Mouse (Mus musculus) fibroblast of lung, adult 2 months (primary cell): ENCODE measurements at regions not wholly inside any gene's neighbourhood (a gene's known extent, or its start where the extent isn't known, plus 50 kb on each side); places are given as distances from the start of the nearest gene placed in this dataset.

ENCODE experiments used
- DNase-seq: peaks from one replicate; pipeline ENCODE4 v3.0.0-alpha.2; 2011; ENCODE audit warnings: low read depth

DNA sequence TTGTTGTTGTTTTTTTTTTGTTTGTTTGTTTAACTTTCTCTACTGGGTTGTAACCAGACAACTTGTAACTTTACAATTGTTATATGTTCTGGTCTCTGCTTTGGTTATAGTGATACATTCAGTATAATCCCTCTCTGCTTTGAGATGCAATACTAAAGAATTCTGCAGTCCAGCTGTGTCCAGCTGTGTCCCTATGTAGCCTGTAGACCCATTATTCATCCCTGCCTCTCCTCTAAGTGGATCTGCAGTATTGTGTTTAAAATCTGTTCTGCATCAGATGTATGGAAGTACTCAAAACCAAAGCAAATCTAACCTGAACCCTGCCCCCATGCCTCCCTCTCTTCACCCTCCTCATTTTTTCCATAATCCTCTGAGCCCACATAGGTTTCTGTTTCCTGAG lies 279.6 kb downstream of the Rps29 start:
- no peak for DNase-seq

DNA sequence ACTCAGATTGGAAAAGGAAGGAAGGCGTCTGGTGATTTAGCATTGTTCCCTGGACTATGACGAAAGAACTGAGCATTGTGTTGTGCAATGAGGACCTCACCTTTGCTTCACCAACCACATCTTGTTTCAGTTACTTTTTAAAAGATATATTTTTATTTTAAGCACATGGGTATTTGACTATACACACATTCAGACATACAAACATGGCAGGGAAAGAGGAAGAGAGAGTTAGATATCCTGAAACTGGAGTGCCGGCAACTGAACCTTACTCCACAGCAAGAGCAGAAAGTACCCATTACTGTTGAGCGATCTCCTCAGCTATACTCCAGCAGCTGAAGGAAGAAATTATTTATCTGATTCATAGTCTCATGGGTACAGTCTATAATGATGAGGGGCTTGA lies 287.7 kb downstream of the Rps29 start:
- no peak for DNase-seq

DNA sequence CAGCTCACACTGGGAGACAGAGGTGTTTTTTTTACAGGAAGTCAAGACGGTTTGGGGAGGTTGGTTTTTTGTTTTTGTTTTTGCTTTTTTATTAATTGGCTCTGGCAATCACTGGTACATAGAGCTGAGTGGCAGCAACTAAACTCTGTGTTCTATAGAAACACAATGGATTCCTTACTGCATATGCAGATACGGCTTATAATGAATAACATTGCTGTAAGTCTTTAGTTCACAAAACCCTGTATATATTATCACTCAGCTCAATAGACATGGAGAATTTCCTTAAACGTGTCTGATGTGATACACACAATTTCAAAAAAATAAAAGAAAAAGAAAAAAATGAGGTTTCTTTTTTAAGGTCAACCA lies 296.0 kb downstream of the Rps29 start:
- DNase-seq, result no peak

DNA sequence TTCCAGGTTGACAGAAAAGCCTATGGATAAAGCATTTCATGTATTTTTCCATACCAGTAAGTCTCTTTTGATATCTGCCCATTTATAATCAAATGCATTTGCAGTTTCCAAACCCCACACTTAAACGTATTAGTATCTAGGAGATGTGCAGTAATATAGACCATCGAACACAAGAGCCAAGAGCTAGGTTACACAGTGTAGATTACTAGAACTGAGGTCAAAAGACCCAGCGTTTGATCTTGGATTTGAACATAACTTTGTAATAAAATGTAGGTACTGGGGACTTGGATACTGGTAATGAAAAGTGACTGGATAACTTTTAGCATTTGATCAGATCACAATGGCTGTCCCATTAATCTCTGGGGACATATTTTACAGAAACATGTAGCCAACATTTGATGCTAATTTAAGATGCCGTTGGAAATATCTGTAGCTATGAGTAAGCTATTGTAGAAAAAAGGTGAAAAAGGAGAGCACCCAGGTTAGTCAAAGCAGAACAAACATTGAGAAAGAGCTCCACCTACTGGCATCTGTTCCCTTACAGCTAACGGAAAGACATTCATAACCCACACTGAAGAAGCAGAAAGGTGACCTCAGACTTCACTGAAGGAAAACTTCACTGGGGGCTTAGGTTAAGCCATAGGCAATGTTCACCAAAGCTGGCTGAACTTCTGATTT lies 296.5 kb downstream of the Rps29 start:
- DNase-seq, result peak; percentile 11

DNA sequence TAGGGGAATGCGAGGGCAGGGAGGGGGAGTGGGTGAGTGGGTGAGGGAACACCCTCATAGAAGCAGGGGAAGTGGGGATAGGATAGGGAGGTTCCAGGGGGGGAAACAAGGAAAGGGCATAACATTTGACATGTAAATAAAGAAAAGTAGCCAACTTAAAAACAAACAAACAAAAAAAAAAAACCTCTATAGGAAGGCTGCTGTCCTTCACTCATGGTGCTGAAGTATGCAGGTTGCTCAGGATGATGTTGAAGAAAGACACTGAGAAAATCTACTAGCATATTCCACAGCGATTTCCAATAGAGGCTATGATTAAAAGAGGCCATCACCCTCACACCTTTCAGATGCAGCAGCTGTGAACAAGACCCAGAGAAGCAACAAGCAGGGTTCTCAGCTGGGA lies 298.7 kb downstream of the Rps29 start:
- DNase-seq, result no peak

DNA sequence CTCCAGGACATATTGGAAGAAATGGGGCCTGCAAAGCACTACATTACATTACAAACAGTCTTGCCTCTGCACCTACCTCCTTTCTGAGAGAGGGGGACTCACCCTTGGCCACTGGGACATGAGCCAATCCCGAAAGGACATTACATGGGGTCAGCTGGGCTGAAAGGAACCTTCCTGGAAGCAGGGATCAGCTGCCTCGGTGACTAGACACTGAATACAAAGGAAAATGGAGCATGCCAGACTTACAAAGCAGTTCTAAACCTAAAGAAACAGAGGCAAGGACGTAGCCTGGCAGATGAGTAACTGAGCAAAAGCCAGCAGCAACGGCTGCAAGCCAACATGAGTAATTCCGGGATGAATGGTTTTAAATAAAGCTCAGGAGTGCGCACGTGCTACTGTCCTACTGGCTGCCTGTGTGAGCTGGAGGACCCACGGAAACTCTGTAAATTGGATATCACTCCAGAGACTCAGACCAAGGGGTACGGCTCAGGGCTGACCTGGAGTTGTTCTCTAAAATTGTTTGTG lies 309.3 kb downstream of the Rps29 start:
- no peak for DNase-seq

DNA sequence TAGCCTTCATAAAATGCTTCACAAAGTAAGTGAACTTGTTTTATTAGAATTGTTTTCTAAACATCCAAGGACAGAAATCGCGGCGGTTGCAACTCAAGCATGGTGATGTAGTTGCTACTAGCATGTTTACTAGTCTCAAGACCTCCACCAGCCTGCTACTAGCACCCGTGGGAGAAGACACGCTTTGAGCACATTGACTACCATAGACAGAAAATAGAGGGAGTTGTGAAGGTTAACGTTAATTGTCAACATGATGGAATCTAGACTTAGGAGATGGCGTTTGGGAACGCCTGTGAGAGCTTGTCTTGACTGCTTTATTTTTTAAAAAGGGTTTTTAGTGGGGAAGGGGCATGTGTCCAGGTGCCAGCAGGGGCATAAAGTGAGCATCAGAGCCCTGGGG lies 318.2 kb downstream of the Rps29 start:
- DNase-seq, result no peak

DNA sequence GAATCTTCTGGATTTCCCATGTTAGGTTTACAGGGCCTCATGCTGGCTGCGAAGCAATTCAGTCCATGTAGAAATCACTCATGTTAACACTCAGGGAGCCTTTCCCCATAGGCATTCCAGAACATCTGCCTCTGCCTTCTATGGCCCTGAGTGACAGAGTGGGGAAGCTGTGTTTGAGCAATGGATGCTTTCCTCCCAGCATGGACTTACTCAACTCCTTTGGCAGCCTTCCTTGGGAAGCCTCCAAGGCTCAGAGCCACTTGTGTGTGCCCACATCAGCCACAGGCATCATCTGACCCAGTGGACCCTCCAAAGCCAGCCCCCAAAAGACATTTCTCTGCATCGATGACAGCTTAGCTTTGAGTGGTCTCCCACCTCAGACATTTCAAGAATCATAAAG lies 318.8 kb downstream of the Rps29 start:
- DNase-seq, result no peak

DNA sequence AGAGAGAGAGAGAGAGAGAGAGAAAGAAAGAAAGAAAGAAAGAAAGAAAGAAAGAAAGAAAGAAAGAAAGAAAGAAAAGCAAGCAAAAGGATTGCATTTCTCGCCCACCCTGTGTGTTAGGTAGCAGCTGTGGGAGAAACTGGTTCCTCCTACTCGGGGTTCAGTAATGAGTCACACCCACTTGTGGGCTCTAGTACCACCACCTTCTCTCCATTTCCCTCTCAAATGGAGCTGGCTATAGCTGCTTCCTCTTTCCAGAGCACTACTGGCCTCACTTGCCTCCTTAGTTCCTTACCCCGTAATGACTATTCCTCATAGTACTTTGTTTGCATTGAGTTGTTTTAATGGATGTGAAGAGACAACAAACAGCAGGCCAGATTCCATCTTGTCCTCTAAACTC lies 323.0 kb downstream of the Rps29 start:
- DNase-seq, result no peak

DNA sequence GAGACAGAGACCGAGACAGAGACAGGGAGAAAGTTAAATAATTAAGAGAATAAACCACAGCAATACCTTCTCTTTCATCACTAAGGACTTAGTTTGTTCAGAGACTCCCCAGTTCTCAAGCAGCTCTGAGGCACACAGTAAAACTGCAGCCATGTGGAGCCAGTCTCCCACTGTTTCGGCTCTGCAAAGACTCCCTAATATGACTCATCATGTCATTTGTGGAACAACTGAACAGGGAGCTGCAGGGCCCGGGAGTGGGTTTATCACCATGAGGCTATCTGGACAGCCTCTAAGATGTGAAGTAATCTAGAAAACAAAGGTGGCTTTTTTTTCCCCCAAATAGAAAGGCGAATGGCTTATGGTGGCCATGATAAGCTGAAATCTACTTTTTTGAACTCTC lies 325.1 kb downstream of the Rps29 start:
- no peak for DNase-seq

DNA sequence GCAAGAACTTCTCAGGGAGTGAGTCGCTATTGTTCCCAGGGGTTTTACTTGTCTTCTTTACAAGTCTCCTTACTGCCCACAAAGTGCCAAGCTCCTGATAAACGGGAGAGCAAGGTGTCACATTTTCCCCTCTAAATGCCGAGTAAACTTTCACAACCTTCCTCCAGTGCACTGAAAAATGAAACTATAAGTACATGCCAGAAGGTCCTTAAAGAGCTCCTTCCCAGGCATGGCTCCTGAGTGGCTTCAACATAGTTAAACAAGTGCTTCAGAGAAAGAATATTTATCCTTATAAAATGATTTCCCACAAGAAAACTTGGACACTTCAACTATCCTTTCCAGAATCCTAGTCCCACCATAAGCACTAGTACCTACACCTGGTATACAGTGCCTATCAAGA lies 329.6 kb downstream of the Rps29 start:
- no peak for DNase-seq

DNA sequence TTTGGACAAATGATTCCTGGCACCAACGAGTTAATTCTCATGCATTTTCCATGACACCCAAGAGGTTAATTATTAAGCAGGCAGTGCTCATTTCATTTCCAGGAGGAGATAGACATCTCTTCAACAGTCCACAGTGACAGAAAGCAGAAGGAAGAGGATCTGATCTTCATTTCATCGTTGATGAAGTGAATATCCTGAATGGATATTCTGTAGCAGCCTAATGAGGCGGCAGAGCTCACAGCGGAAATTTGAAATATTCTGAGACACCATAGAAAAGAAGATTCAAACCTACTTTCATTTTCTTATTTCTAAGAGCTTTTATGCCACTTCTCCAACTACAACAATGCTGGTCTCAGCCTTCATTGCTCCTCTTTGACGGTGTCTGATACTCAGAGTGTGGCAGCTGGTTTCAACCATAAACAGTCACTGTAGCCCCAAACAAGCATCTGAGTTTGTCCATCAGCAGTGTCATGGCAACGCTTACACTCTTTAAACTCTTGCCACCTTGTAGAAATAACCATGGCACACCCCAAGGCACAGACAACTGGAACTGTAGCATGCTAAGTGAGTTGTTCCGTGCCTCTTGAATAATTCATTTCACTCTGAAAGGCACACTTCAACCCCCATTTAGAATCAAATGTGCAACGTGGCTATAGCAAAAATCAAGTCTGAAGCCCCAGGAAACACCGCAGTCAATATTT lies 331.3 kb downstream of the Rps29 start:
- DNase-seq, result no peak

DNA sequence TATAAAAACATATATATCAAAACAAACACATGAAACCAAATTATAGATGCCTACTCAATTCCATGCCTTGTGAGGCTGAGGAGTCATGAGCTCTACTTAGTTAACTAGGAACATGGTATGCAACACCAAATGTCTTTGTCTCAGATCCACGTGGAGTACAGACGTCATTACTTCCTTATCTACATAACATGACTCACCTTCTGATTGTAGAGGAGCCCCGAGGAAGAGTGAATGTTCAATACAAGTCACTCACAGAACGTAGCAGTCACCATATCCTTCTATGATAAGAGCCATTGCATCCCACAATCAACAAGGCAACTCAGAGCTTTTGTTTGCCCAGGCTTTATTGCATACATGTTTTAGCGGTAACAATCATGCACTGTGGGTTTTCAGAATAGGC lies 364.6 kb downstream of the Rps29 start:
- no peak for DNase-seq

DNA sequence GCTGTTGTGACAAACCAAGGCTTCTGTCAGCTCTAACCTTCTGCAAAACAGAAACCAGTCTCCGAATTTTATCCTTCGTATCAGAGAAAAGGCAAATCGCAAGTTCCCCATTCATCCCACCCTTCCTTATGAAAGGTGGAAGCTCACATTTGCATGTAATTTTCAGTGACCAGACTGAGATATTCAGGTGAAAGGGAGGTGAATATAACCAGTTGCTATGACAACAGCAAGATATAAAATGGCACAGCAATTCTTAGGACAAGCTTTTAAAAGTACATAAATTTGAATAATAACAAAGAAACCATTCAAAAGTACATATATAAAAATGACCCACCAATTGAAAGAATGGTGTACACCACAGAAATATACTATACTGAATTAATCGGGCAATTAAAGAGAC lies 375.4 kb downstream of the Rps29 start:
- DNase-seq, result no peak

DNA sequence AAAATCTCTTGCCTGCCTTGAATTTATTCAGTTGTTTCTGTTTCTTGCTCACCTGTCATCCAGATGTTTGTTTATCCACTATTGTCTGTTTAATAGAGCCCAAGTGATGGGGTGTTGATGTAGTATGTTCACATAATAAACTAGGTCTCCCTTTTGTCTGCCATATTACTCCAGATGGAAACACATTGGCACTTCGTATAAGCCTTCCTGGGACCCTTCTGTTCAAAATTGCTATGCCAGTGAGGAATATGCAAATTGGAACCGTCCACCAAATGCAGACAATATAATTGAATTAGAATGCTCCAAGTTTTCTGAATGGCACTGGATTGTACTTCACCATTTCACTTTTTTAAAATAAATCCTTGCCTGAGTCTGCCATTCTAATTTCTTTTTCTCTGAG lies 383.5 kb downstream of the Rps29 start:
- no peak for DNase-seq

DNA sequence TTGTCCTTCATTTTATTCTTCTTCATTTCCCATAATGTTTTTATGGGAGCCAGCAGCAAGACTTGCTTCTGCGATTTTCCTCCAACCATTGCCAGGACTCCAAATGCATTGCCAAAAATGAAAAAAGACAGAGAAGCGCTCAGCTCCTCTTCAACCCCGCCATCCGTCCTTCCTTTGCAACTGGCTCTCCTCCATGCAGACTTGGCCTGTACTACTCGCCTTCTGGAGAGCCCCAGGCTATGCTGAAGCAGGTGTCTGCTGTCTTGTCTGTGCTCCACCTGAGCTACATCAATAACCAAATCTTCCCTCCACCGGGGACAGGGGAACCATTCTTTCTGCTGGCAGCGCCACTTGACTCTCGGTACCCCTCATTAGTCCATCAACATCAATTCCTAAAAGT lies 384.2 kb downstream of the Rps29 start:
- no peak for DNase-seq

DNA sequence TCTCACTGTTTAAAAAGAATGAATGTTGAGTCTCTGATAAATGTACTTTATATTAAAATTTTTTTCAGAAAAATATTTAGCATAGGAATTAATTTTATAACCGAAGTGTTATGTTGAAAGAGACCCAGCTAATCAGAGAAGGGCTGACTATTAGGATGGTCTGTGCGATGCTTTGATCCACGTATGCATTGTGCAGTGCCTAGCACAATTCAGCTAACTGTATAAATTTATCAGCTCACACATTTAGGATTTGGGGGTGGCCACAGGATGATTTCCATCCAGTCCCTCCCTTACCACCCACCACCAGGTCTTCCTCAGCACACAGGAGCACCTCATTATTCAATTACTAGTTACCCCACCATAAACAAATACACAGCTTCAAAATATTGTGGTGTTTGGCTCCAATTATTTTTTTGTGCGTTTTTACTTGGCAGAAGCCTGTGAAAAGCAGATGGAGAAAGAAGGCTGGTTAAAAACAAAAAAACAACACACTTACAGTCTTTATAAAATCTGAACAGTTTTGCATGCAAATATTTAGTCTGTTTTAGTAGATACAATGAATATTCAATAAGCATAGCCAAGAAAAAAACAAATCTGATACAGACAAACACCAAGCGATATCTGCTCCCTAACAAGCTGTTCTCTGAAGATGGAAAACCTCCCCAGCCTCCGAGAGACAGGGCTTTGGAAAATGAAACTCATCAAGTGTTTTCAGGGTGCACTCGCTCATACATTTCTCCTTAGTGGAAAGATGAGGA lies 400.5 kb downstream of the Rps29 start:
- no peak for DNase-seq

DNA sequence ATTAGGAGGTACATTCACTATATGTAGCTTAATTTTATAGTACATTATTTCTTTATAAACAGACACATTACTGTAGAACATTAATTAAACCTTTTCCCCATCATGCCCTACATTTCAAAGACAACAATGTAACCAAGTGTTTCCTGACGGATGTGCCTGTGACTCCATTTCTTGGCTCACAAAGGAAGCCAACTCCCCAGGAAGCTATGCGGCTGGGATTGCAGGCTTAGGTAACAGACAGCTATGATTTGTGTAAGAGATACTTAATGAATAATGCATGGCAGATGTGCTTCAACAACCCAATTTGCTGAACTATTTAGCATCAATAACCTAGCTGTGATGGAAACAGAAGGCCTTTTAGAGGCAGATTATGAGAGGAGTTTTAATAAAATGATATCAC lies 430.1 kb downstream of the Rps29 start:
- DNase-seq, result no peak

DNA sequence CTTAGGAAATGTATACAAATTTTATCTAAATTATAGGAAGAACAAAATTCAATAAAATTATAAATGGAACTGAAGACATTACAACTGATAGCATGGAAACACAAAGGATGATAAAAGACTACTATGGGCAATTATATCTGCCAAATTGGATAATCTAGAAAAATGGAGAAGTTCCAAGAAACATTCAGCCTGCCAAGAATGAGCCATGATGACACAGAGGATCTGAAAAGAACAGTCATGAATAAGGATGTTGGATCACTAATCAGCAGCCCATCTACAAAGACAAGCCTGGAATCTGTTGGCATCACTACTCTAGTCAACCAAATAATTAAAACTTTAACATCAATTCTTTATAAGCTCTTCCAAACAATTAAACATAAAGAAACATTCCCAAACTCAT lies 440.0 kb downstream of the Rps29 start:
- DNase-seq, result no peak

DNA sequence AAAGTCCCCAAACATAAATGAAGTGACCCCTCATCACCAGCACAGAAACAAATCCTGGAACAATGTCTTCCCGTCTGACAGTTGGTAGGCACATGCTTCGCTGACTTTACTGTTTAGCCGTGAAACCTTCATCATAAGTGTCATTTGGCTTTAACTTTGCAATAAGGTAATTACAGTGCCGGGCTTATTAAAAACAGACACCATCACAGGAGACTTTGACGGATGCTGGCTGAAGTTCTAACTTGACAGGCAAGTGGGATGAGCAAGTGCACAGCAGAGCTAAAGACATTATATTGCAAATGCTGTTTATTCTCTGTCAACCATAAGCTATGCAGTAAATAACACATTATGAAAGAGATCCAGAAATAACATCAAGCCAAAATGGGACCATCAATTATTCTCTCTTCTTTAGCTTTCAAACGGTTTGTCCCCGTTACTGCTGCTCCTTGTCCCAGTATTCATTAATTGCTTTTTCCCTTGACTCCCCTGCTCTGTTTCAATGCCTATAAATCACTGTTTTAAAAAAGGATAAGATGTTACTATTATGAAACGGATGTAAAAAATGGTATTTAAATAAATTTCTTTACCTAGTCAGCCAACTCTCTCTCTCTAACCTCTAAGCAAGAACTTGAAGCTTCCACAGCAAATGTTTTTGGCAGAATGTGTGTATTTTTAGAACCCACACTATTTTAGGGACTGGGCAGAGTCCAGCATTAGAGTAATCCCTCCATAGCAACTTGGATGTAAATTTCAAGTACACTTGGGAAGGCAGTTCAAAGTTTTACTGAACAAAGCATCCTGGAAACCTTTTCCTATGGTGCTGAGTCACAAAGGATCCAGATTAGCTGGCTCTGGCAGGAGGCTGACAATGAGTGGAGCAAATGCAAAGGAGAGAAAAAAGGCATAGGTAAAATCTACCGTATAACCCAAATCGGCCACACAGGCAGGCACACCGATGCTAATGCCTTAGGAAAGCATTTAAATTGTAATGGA lies 464.4 kb downstream of the Rps29 start:
- DNase-seq, result no peak

DNA sequence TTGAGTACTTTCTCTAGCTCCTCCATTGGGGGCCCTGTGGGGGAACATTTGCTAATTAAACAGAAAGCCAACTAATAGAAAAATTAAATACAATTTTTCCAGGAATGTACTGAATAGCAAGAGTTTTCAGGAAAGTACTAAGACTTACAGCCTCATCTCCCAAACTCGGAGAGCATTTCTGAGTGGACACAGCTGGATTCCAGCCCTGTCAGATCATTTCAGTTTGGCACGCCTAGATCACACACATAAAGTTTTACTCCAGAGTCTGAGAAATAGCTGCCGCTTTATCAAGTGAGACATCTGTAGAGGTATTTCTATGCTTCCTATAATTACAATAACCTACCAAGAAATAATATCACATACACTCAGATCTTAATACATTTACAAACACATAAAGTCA lies 470.7 kb downstream of the Rps29 start:
- no peak for DNase-seq

DNA sequence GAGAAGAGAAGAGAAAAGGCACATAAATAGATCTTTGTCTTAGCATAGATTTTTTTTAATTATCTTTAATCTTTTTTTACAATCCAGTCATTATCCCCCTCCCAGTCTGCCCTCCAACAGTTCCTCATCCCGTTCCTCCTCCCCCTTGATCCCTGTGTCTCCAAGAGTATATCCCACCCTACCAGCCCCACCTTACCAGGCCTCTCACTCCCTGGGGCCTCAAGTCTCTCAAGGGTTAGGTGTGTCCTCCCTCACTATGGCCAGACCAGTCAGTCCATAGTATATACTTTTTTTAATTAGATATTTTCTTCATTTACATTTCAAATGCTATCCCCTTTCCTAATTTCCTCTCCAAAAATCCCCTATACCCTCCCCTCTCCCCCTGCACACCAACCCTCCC lies 475.1 kb downstream of the Rps29 start:
- DNase-seq, result no peak
